Mouse (Mus musculus) ES-E14 (cell line): Measurements from ENCODE around the gene Ulk4.

Experiments used
- HCFC1 ChIP-seq: IDR thresholded peaks from 2 replicates; pipeline ENCODE4 v1.6.1; 2012; ENCODE audit warnings: low read length, inconsistent platforms, borderline replicate concordance; ENCODE audit not compliant: insufficient read depth
- ZC3H11A ChIP-seq: IDR thresholded peaks from 2 replicates; pipeline ENCODE4 v1.6.1; 2012; ENCODE audit warnings: low read depth, mild to moderate bottlenecking, inconsistent platforms, low read length, borderline replicate concordance
- ZNF384 ChIP-seq: IDR thresholded peaks from 2 replicates; pipeline ENCODE4 v1.6.1; 2012; ENCODE audit warnings: low read depth, low read length, inconsistent platforms

DNA sequence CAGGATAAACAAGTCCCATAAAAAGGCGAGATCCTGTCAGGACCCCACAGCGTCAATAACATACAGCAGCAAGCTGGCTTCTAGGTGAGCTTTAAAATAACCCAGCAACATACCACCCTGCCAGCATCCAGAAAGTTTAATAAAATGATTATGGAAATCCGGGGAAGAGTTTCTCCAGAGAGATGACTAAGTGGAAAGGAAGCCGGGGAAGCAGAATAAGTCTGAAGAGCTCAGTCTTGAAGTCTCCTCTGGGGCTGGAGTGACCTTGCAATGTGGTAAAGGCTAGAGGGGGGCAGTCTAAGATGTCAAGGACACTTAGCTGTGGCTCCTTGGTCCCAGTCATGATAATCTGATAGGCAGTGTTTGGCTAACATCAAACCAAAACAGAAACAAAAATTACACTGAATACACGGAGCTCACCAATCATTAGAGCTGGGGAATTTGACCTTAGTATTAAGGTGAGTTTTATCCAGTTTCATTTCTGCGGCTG, 303.9 kb downstream of the Ulk4 start:
- TF ChIP-seq HCFC1: no peak
- no peak for TF ChIP-seq ZNF384
- no peak for TF ChIP-seq ZC3H11A
